Mouse (Mus musculus) 3T3-L1 (cell line): ENCODE data around the gene Hydin.
"Not testable (repeated sequence)": the region's sequence is repeated elsewhere in the genome, so short reads cannot be mapped to it uniquely, and the experiment has no call there.

ENCODE experiments used
- DNase-seq: peaks from one replicate; pipeline ENCODE4 v3.0.0-alpha.2; 2015; ENCODE audit warnings: low read depth, low spot score

Hydin gene

GRCm38 (mm10) chr8:110266741-110267140 lies at the start of gene Hydin:
Gene Hydin (plus strand): TSS chr8:110266977.
- DNase-seq, result peak; percentile 3

- no peak for DNase-seq
Observed at GRCm38 (mm10) chr8:110217198-110217597, 49.6 kb upstream of the Hydin start.

GRCm38 (mm10) chr8:110217681-110218131 lies 49.1 kb upstream of the Hydin start:
- peak; percentile 99 for DNase-seq

- DNase-seq, result no peak
Observed at GRCm38 (mm10) chr8:110218511-110218910, 48.3 kb upstream of the Hydin start.

- DNase-seq, result no peak
Observed at GRCm38 (mm10) chr8:110220936-110221335, 45.8 kb upstream of the Hydin start.

GRCm38 (mm10) chr8:110230803-110231202 lies 36.0 kb upstream of the Hydin start:
- no peak for DNase-seq

GRCm38 (mm10) chr8:110242278-110243177 lies 24.2 kb upstream of the Hydin start:
- no peak for DNase-seq

- no peak for DNase-seq
Observed at GRCm38 (mm10) chr8:110244566-110244965, 22.2 kb upstream of the Hydin start.

GRCm38 (mm10) chr8:110247238-110247637 lies 19.5 kb upstream of the Hydin start:
- DNase-seq, result no peak

- DNase-seq, result peak; percentile 60
Observed at GRCm38 (mm10) chr8:110253986-110254385, 12.8 kb upstream of the Hydin start.

- no peak for DNase-seq
Observed at GRCm38 (mm10) chr8:110265796-110266305, 926 bp upstream of the Hydin start.

- DNase-seq, result no peak
Observed at GRCm38 (mm10) chr8:110267268-110267667, 491 bp downstream of the Hydin start.

GRCm38 (mm10) chr8:110270659-110271058 lies 3.9 kb downstream of the Hydin start:
- no peak for DNase-seq

- peak; percentile 3 for DNase-seq
Observed at GRCm38 (mm10) chr8:110273394-110273793, 6.6 kb downstream of the Hydin start.

GRCm38 (mm10) chr8:110275465-110276258 lies 8.9 kb downstream of the Hydin start:
- no peak for DNase-seq

- no peak for DNase-seq
Observed at GRCm38 (mm10) chr8:110276259-110276560, 9.4 kb downstream of the Hydin start.

GRCm38 (mm10) chr8:110312715-110313114 lies 45.9 kb downstream of the Hydin start:
- DNase-seq, result no peak

- DNase-seq, result no peak
Observed at GRCm38 (mm10) chr8:110315826-110316225, 49.0 kb downstream of the Hydin start.

GRCm38 (mm10) chr8:110319586-110319985 lies 52.8 kb downstream of the Hydin start:
- DNase-seq, result no peak

GRCm38 (mm10) chr8:110321446-110321845 lies 54.7 kb downstream of the Hydin start:
- peak; percentile 55 for DNase-seq

- peak; percentile 81 for DNase-seq
Observed at GRCm38 (mm10) chr8:110323981-110324574, 57.3 kb downstream of the Hydin start.

- DNase-seq, result not testable (repeated sequence)
Observed at GRCm38 (mm10) chr8:110327120-110327519, 60.3 kb downstream of the Hydin start.
